Mouse (Mus musculus): ENCODE results near the gene Dusp22. TPM values are rescaled to one million over a fixed set of nuclear protein-coding genes. Genes with fewer than 3 reads are reported as not detected.

Gene Dusp22
- total and polyA plus RNA-seq, 2 experiments from 2014 or later: 19.8 to 22.0 TPM

GRCm38 (mm10) chr13:30697880-30698279 lies 38.1 kb downstream of the Dusp22 start:
- 96% methylated on average over 5 of the region's 5 CpGs for WGBS
- H3K27ac ChIP-seq (ENCODE audit: low read depth, low read length): no peak overlapping the region
- H3K9me3 ChIP-seq (ENCODE audit: low read length): no peaks in the 10 kb centered on the region
- H3K36me3 ChIP-seq (ENCODE audit: insufficient read depth): 0 out of 2 replicates have a peak, but pooled peaks cover 3% of the 10 kb centered on the region
- ATAC-seq (no peak), DNase-seq (no peak)
- no peak overlapping the region for H3K4me3 ChIP-seq (ENCODE audit: low read depth, low read length)
- no peaks in the 10 kb centered on the region for H3K4me1 ChIP-seq (ENCODE audit: insufficient read depth)
- no peak for TF ChIP-seq CTCF (IDR thresholded peaks at IDR 0.05; ENCODE audit: low read depth)
- H3K9ac ChIP-seq: no peak overlapping the region
- no peaks in the 10 kb centered on the region for H3K27me3 ChIP-seq (ENCODE audit: insufficient read depth, low read length)
- no peak overlapping the region for H3K4me2 ChIP-seq (ENCODE audit: low read depth)

- ATAC-seq (no peak), DNase-seq (no peak)
- Histone ChIP-seq H3K27me3 (ENCODE audit: insufficient read depth, low read length) (no peaks in the 10 kb centered on the region), H3K4me2 (ENCODE audit: low read depth) (no peak overlapping the region), H3K4me1 (ENCODE audit: insufficient read depth) (no peaks in the 10 kb centered on the region), H3K9me3 (ENCODE audit: low read length) (no peaks in the 10 kb centered on the region), H3K36me3 (ENCODE audit: insufficient read depth) (0 out of 2 replicates have a peak, but pooled peaks cover 2% of the 10 kb centered on the region), H3K4me3 (ENCODE audit: low read depth, low read length) (no peak overlapping the region), H3K9ac (no peak overlapping the region), H3K27ac (ENCODE audit: low read depth, low read length) (no peak overlapping the region)
- TF ChIP-seq CTCF (IDR thresholded peaks at IDR 0.05; ENCODE audit: low read depth): no peak
- 94% methylated on average over 5 of the region's 5 CpGs for WGBS
These were observed 42.9 kb downstream of the Dusp22 start for GRCm38 (mm10) chr13:30702695-30703094.

GRCm38 (mm10) chr13:30704246-30705095 lies 44.7 kb downstream of the Dusp22 start:
- WGBS: 87% methylated on average over 8 of the region's 8 CpGs
- Histone ChIP-seq H3K27me3 (ENCODE audit: insufficient read depth, low read length) (no peaks in the 10 kb centered on the region), H3K4me3 (ENCODE audit: low read depth, low read length) (no peak overlapping the region), H3K27ac (ENCODE audit: low read depth, low read length) (no peak overlapping the region), H3K9me3 (ENCODE audit: low read length) (no peaks in the 10 kb centered on the region), H3K9ac (no peak overlapping the region), H3K4me2 (ENCODE audit: low read depth) (no peak overlapping the region), H3K4me1 (ENCODE audit: insufficient read depth) (no peaks in the 10 kb centered on the region), H3K36me3 (ENCODE audit: insufficient read depth) (peaks cover 2% of the 10 kb centered on the region; the same call in 1 of the 2 replicates)
- TF ChIP-seq CTCF (IDR thresholded peaks at IDR 0.05; ENCODE audit: low read depth): no peak
- ATAC-seq (no peak), DNase-seq (no peak)

- WGBS: 85% methylated on average over 2 of the region's 2 CpGs
- Histone ChIP-seq H3K27ac (ENCODE audit: low read depth, low read length) (no peak overlapping the region), H3K9ac (no peak overlapping the region), H3K4me2 (ENCODE audit: low read depth) (no peak overlapping the region), H3K4me1 (ENCODE audit: insufficient read depth) (no peaks in the 10 kb centered on the region), H3K4me3 (ENCODE audit: low read depth, low read length) (no peak overlapping the region), H3K9me3 (ENCODE audit: low read length) (no peaks in the 10 kb centered on the region), H3K27me3 (ENCODE audit: insufficient read depth, low read length) (no peaks in the 10 kb centered on the region), H3K36me3 (ENCODE audit: insufficient read depth) (no peaks in the 10 kb centered on the region; the same call in 1 of the 2 replicates)
- ATAC-seq (no peak), DNase-seq (no peak)
- TF ChIP-seq CTCF (IDR thresholded peaks at IDR 0.05; ENCODE audit: low read depth): no peak
These were observed 51.3 kb downstream of the Dusp22 start for GRCm38 (mm10) chr13:30711066-30711465.

- whole genome bisulfite sequencing: 98% methylated on average over 3 of the region's 3 CpGs
- Histone ChIP-seq H3K4me3 (ENCODE audit: low read depth, low read length) (no peak overlapping the region), H3K9ac (no peak overlapping the region), H3K9me3 (ENCODE audit: low read length) (no peaks in the 10 kb centered on the region), H3K27me3 (ENCODE audit: insufficient read depth, low read length) (no peaks in the 10 kb centered on the region), H3K4me1 (ENCODE audit: insufficient read depth) (no peaks in the 10 kb centered on the region), H3K27ac (ENCODE audit: low read depth, low read length) (no peak overlapping the region), H3K36me3 (ENCODE audit: insufficient read depth) (no peaks in the 10 kb centered on the region; the same call in 1 of the 2 replicates), H3K4me2 (ENCODE audit: low read depth) (no peak overlapping the region)
- DNase-seq: no peak
- no peak for ATAC-seq
- TF ChIP-seq CTCF (IDR thresholded peaks at IDR 0.05; ENCODE audit: low read depth): no peak
These were observed 51.9 kb downstream of the Dusp22 start for GRCm38 (mm10) chr13:30711711-30712110.

GRCm38 (mm10) chr13:30712280-30712679 lies 52.5 kb downstream of the Dusp22 start:
- ATAC-seq: 0 out of 2 replicates have a peak, but pooled peaks have one; percentile 6

GRCm38 (mm10) chr13:30713621-30714020 lies 53.8 kb downstream of the Dusp22 start:
- Histone ChIP-seq H3K4me2 (ENCODE audit: low read depth) (no peak overlapping the region), H3K4me1 (ENCODE audit: insufficient read depth) (no peaks in the 10 kb centered on the region), H3K4me3 (ENCODE audit: low read depth, low read length) (no peak overlapping the region), H3K27me3 (ENCODE audit: insufficient read depth, low read length) (no peaks in the 10 kb centered on the region), H3K9me3 (ENCODE audit: low read length) (no peaks in the 10 kb centered on the region), H3K9ac (no peak overlapping the region), H3K27ac (ENCODE audit: low read depth, low read length) (no peak overlapping the region), H3K36me3 (ENCODE audit: insufficient read depth) (no peaks in the 10 kb centered on the region; the same call in 1 of the 2 replicates)
- no peak for ATAC-seq
- TF ChIP-seq CTCF (IDR thresholded peaks at IDR 0.05; ENCODE audit: low read depth): no peak
- no peak for DNase-seq
- WGBS: 86% methylated on average over 3 of the region's 3 CpGs

More at GRCm38 (mm10) chr13:30712280-30712679, 52.5 kb downstream of the Dusp22 start:
- Histone ChIP-seq H3K27ac (ENCODE audit: low read depth, low read length) (no peak overlapping the region), H3K9me3 (ENCODE audit: low read length) (no peaks in the 10 kb centered on the region), H3K4me1 (ENCODE audit: insufficient read depth) (no peaks in the 10 kb centered on the region), H3K27me3 (ENCODE audit: insufficient read depth, low read length) (no peaks in the 10 kb centered on the region), H3K9ac (no peak overlapping the region), H3K36me3 (ENCODE audit: insufficient read depth) (no peaks in the 10 kb centered on the region; the same call in 1 of the 2 replicates), H3K4me3 (ENCODE audit: low read depth, low read length) (no peak overlapping the region), H3K4me2 (ENCODE audit: low read depth) (no peak overlapping the region)
- WGBS: 78% methylated on average over 6 of the region's 6 CpGs
- no peak for TF ChIP-seq CTCF (IDR thresholded peaks at IDR 0.05; ENCODE audit: low read depth)
- DNase-seq: no peak
